Mouse (Mus musculus): ENCODE results near the gene Ptpn5. TPM values are rescaled to one million over a fixed set of nuclear protein-coding genes. Genes with fewer than 3 reads are reported as not detected.

The Ptpn5 gene
- polyA plus RNA-seq, 1 experiment from 2014 or later: 1.2 TPM

- Histone ChIP-seq H3K9ac (replicated peaks; ENCODE audit: low read depth) (no peak overlapping the region), H3K9me3 (ENCODE audit: low read length) (no peaks in the 10 kb centered on the region), H3K4me2 (replicated peaks; ENCODE audit: low read depth, low read length) (no peak overlapping the region), H3K36me3 (ENCODE audit: insufficient read depth, low read length) (no peaks in the 10 kb centered on the region), H3K4me3 (ENCODE audit: low read depth, low read length) (no peak overlapping the region), H3K27ac (ENCODE audit: low read length) (no peak overlapping the region), H3K4me1 (ENCODE audit: insufficient read depth, low read depth, low read length) (no peaks in the 10 kb centered on the region), H3K27me3 (replicated peaks; ENCODE audit: insufficient read depth, low read length) (no peaks in the 10 kb centered on the region)
- ATAC-seq (no peak), DNase-seq (ENCODE audit: low spot score) (no peak)
- no peak for TF ChIP-seq CTCF (IDR thresholded peaks at IDR 0.05)
- no peak for TF ChIP-seq EP300 (IDR thresholded peaks at IDR 0.05)
- WGBS: 46% methylated on average over 2 of the region's 2 CpGs
These were observed 38.5 kb downstream of the Ptpn5 start for GRCm38 (mm10) chr7:47094969-47095368.

- Histone ChIP-seq H3K4me1 (ENCODE audit: insufficient read depth, low read depth, low read length) (no peaks in the 10 kb centered on the region), H3K27ac (ENCODE audit: low read length) (no peak overlapping the region), H3K9ac (replicated peaks; ENCODE audit: low read depth) (no peak overlapping the region), H3K4me2 (replicated peaks; ENCODE audit: low read depth, low read length) (no peak overlapping the region), H3K36me3 (ENCODE audit: insufficient read depth, low read length) (no peaks in the 10 kb centered on the region), H3K9me3 (ENCODE audit: low read length) (no peaks in the 10 kb centered on the region), H3K27me3 (replicated peaks; ENCODE audit: insufficient read depth, low read length) (no peaks in the 10 kb centered on the region), H3K4me3 (ENCODE audit: low read depth, low read length) (no peak overlapping the region)
- TF ChIP-seq EP300 (IDR thresholded peaks at IDR 0.05) (no peak), CTCF (IDR thresholded peaks at IDR 0.05) (no peak)
- DNase-seq (ENCODE audit: low spot score) (no peak), ATAC-seq (no peak)
- WGBS: 79% methylated on average over 5 of the region's 5 CpGs
These were observed 39.5 kb downstream of the Ptpn5 start for GRCm38 (mm10) chr7:47093935-47094334.

DNA sequence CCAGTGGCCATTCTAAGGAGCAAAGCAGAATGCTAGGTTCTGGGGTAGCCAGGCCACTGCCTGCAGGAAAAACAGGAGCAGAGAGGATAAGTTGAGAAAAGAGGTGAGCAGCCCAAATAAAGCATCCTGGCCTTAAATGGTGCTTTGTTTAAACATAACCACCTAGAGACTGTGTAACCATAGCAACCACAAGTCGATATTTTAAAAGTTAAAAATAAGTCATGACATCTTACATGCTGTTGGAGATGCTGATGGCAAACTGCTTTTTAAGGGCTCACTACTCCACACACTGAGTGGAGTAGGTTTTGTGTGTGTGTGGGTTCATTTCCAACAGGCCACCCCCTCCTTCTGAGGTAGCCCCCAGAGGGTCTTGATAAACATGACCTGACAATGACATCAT lies 48.4 kb downstream of the Ptpn5 start:
- DNase-seq (ENCODE audit: low spot score) (no peak), ATAC-seq (no peak)
- no peak overlapping the region for H3K4me2 ChIP-seq (replicated peaks; ENCODE audit: low read depth, low read length)

DNA sequence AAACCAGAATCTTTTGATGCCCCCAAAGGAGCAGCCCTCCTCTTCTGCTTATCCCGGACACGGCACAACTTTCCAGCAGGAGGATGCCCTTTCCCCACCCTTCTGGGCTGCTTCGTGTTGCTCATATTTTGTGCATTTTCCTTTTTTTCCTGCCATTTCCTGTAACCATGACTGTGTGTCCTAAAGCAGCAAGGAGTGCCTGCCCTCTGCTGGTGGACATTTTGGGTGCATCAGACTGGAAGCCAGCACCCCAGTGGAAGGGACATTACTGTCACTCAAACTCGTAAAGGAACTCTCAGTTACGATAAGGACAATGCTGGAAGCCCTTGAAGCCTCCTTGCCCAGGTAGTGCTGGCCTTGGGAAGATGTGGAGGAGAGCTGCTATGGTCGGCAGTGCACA lies 52.2 kb downstream of the Ptpn5 start:
- 18% methylated on average over 6 of the region's 6 CpGs for WGBS

More for the DNA sequence above, 48.4 kb downstream of the Ptpn5 start:
- H3K4me1 ChIP-seq (ENCODE audit: insufficient read depth, low read depth, low read length): no peaks in the 10 kb centered on the region
- no peak for TF ChIP-seq EP300 (IDR thresholded peaks at IDR 0.05)
- TF ChIP-seq CTCF (IDR thresholded peaks at IDR 0.05): no peak
- H3K27me3 ChIP-seq (replicated peaks; ENCODE audit: insufficient read depth, low read length): no peaks in the 10 kb centered on the region
- 30% methylated on average over 1 of the region's 1 CpGs for WGBS
- H3K4me3 ChIP-seq (ENCODE audit: low read depth, low read length): no peak overlapping the region
- H3K9me3 ChIP-seq (ENCODE audit: low read length): no peaks in the 10 kb centered on the region
- H3K36me3 ChIP-seq (ENCODE audit: insufficient read depth, low read length): no peaks in the 10 kb centered on the region
- no peak overlapping the region for H3K27ac ChIP-seq (ENCODE audit: low read length)
- no peak overlapping the region for H3K9ac ChIP-seq (replicated peaks; ENCODE audit: low read depth)

DNA sequence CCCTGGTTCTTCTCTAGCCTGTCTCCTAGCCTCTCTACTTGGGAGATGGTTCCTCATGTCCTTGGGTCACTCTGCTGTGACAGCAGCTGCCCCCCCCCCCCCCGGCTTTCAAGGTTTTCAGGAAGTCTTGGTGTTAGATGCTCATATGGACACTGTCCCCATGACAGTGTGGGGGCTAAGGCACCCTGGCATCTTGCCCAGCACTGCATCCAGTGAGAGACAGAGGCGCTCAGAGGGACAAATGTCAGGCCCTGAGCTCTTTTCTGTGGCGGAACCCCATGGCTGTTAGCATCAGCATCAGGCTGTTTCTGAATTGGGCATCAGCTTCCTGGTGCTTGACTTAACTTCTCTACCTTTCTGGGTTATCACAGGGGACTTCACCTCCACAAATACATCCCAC lies 52.6 kb downstream of the Ptpn5 start:
- Histone ChIP-seq H3K4me1 (ENCODE audit: insufficient read depth, low read depth, low read length) (no peaks in the 10 kb centered on the region), H3K9ac (replicated peaks; ENCODE audit: low read depth) (no peak overlapping the region), H3K27ac (ENCODE audit: low read length) (no peak overlapping the region), H3K27me3 (replicated peaks; ENCODE audit: insufficient read depth, low read length) (no peaks in the 10 kb centered on the region), H3K9me3 (ENCODE audit: low read length) (no peaks in the 10 kb centered on the region), H3K4me3 (ENCODE audit: low read depth, low read length) (no peak overlapping the region), H3K4me2 (replicated peaks; ENCODE audit: low read depth, low read length) (no peak overlapping the region), H3K36me3 (ENCODE audit: insufficient read depth, low read length) (no peaks in the 10 kb centered on the region)
- ATAC-seq: peak; percentile 52; the same call in 1 of the 2 replicates
- DNase-seq (ENCODE audit: low spot score): no peak
- no peak for TF ChIP-seq EP300 (IDR thresholded peaks at IDR 0.05)
- 43% methylated on average over 3 of the region's 3 CpGs for WGBS

More for the DNA sequence above, 52.2 kb downstream of the Ptpn5 start:
- Histone ChIP-seq H3K27me3 (replicated peaks; ENCODE audit: insufficient read depth, low read length) (no peaks in the 10 kb centered on the region), H3K4me3 (ENCODE audit: low read depth, low read length) (no peak overlapping the region), H3K9me3 (ENCODE audit: low read length) (no peaks in the 10 kb centered on the region), H3K9ac (replicated peaks; ENCODE audit: low read depth) (no peak overlapping the region), H3K27ac (ENCODE audit: low read length) (no peak overlapping the region), H3K4me1 (ENCODE audit: insufficient read depth, low read depth, low read length) (no peaks in the 10 kb centered on the region), H3K4me2 (replicated peaks; ENCODE audit: low read depth, low read length) (no peak overlapping the region), H3K36me3 (ENCODE audit: insufficient read depth, low read length) (no peaks in the 10 kb centered on the region)
- TF ChIP-seq EP300 (IDR thresholded peaks at IDR 0.05): no peak
- TF ChIP-seq CTCF (IDR thresholded peaks at IDR 0.05): peak; percentile 98
- DNase-seq (ENCODE audit: low spot score) (peak; percentile 73), ATAC-seq (peak; percentile 72)

- H3K4me1 ChIP-seq (ENCODE audit: insufficient read depth, low read depth, low read length): peaks cover 4% of the 10 kb centered on the region; the same call in 1 of the 2 replicates
- H3K9me3 ChIP-seq (ENCODE audit: low read length): no peaks in the 10 kb centered on the region
- no peak overlapping the region for H3K27ac ChIP-seq (ENCODE audit: low read length)
- no peak overlapping the region for H3K4me2 ChIP-seq (replicated peaks; ENCODE audit: low read depth, low read length)
- H3K9ac ChIP-seq (replicated peaks; ENCODE audit: low read depth): no peak overlapping the region
- H3K27me3 ChIP-seq (replicated peaks; ENCODE audit: insufficient read depth, low read length): no peaks in the 10 kb centered on the region
- DNase-seq (ENCODE audit: low spot score) (peak; percentile 47), ATAC-seq (no peak)
- no peak overlapping the region for H3K4me3 ChIP-seq (ENCODE audit: low read depth, low read length)
- 61% methylated on average over 8 of the region's 8 CpGs for WGBS
- H3K36me3 ChIP-seq (ENCODE audit: insufficient read depth, low read length): no peaks in the 10 kb centered on the region
- TF ChIP-seq CTCF (IDR thresholded peaks at IDR 0.05) (peak; percentile 59), EP300 (IDR thresholded peaks at IDR 0.05) (no peak)
These were observed 56.0 kb downstream of the Ptpn5 start for GRCm38 (mm10) chr7:47077451-47077850.

- no peak for ATAC-seq
- H3K9ac ChIP-seq (replicated peaks; ENCODE audit: low read depth): no peak overlapping the region
- H3K4me2 ChIP-seq (replicated peaks; ENCODE audit: low read depth, low read length): no peak overlapping the region
- no peaks in the 10 kb centered on the region for H3K27me3 ChIP-seq (replicated peaks; ENCODE audit: insufficient read depth, low read length)
- 74% methylated on average over 3 of the region's 3 CpGs for WGBS
- DNase-seq (ENCODE audit: low spot score): no peak
- H3K9me3 ChIP-seq (ENCODE audit: low read length): no peaks in the 10 kb centered on the region
- H3K27ac ChIP-seq (ENCODE audit: low read length): no peak overlapping the region
- peaks cover 4% of the 10 kb centered on the region; the same call in 1 of the 2 replicates for H3K4me1 ChIP-seq (ENCODE audit: insufficient read depth, low read depth, low read length)
- H3K4me3 ChIP-seq (ENCODE audit: low read depth, low read length): no peak overlapping the region
- TF ChIP-seq EP300 (IDR thresholded peaks at IDR 0.05): no peak
- TF ChIP-seq CTCF (IDR thresholded peaks at IDR 0.05): no peak
- no peaks in the 10 kb centered on the region for H3K36me3 ChIP-seq (ENCODE audit: insufficient read depth, low read length)
These were observed 56.8 kb downstream of the Ptpn5 start for GRCm38 (mm10) chr7:47076729-47077128.
